Mouse (Mus musculus) granulocyte monocyte progenitor cell, adult 5-6 weeks (primary cell): ENCODE results near the gene 1700011M02Rik. TPM values are rescaled to one million over a fixed set of nuclear protein-coding genes. Genes with fewer than 3 reads are reported as not detected.
A peak's percentile ranks its signal among the peaks of the same experiment; 100 is the strongest.
"Not testable (repeated sequence)": the region's sequence is repeated elsewhere in the genome, so short reads cannot be mapped to it uniquely, and the experiment has no call there.

Experiments
- ATAC-seq: replicated peaks from 2 replicates; pipeline ENCODE4 v1.8.0; 2016; ENCODE audit warnings: mild to moderate bottlenecking, moderate TSS enrichment, inconsistent platforms; ENCODE audit not compliant: poor library complexity, severe bottlenecking
- total RNA-seq, 2 experiments: library from RNA; stranded (forward) in 1 of 2; stranded (reverse) in 1 of 2; fragments of 200-712, 200-1000 nt in 1 of 2; fragments of >200 nt in 1 of 2; fragmentation: Nextera tagmentation in 1 of 2; gene quantifications; 2 replicates each; pipeline ENCODE4 v1.2.3; 2014 to 2017

Gene 1700011M02Rik
- not detected in 2 replicates for total RNA-seq (2014; fragmentation: Nextera tagmentation)
- not detected in 2 replicates for total RNA-seq (2017)

DNA sequence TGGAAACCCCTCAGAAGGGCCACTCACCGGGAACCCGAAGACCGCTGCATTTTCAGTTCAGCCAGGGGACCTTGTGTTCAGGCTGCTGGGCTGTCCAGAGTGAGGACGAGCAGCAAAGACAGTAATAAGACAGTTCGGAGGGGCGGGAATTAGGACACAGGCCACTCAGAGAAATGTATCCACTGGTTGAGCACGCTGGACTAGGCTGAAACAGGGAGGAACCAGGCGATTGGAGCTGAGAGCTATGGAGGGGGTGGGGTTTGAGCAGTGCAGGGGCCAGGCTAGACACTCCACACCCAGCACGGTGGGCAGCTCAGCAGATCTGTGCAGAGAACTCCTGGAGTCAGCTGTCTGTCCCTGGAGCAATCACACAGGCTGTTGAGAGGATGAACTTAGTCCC, at the start of gene 1700011M02Rik, which contains the start of gene Dmrtc1a:
1700011M02Rik (plus strand) TSS at position 319 of the 400 bp plus-strand sequence.
Dmrtc1a (minus strand) TSS at position 101 of the 400 bp plus-strand sequence.
- not testable (repeated sequence) for ATAC-seq

- ATAC-seq, result no peak
Observed at GRCm38 (mm10) chrX:102867871-102868270, 40.8 kb upstream of the 1700011M02Rik start, which contains the start of gene 1700031F05Rik. TSS of gene 1700031F05Rik (minus strand) at chrX:102867971.

GRCm38 (mm10) chrX:102914823-102915222, 6.1 kb downstream of the 1700011M02Rik start:
- not testable (repeated sequence) for ATAC-seq

DNA sequence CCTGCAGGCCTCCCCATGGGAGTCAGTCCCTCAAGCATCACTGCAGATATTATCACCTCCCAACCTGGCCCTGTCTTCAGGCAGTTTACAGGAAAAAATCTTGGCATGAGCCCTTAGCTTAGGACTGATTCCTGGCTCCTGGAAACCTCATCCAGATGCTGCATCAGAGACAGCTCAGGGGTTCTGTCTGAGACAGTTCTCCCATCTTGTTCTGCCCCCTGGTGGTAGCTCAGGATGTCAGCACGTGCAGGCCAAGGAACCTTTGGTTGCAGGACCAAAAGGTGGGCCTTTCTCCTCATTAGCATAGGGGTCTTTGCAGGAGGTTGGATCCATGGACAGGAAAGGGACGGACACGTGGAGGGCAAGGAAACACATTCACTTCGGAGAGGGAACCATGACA, 18.0 kb downstream of the 1700011M02Rik start:
- not testable (repeated sequence) for ATAC-seq

GRCm38 (mm10) chrX:102928072-102928471, 19.4 kb downstream of the 1700011M02Rik start, which contains the start of gene 1700018G05Rik:
TSS of gene 1700018G05Rik (plus strand) at chrX:102928372.
- ATAC-seq, result not testable (repeated sequence)

DNA sequence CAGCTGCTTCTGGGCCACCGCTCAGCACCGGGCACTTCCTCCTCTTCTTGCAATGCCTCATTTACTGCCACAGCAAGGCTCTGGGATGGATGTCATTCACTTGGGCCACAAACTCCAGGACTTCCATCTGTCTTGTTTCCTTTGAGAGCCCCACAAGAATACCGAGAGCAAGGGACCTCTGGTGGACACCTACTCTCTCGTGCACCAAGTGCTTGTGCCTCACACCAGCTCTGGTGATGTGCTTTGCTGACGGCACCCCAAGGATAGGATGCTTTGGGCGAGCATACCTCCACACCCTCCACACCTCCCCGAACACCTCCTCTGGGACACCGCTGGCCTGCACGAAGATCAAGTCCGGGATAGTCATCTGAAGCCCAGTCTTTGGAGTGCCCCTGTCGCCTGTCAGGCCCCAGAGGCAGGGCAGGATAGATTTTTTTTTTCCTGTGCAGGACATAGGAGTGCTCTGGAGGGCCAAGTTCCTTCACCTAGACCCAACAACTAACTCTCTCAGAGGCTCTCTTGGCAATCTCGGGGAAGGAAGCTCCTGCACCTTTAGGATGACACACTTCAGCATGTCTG, 24.4 kb downstream of the 1700011M02Rik start:
- no peak for ATAC-seq

DNA sequence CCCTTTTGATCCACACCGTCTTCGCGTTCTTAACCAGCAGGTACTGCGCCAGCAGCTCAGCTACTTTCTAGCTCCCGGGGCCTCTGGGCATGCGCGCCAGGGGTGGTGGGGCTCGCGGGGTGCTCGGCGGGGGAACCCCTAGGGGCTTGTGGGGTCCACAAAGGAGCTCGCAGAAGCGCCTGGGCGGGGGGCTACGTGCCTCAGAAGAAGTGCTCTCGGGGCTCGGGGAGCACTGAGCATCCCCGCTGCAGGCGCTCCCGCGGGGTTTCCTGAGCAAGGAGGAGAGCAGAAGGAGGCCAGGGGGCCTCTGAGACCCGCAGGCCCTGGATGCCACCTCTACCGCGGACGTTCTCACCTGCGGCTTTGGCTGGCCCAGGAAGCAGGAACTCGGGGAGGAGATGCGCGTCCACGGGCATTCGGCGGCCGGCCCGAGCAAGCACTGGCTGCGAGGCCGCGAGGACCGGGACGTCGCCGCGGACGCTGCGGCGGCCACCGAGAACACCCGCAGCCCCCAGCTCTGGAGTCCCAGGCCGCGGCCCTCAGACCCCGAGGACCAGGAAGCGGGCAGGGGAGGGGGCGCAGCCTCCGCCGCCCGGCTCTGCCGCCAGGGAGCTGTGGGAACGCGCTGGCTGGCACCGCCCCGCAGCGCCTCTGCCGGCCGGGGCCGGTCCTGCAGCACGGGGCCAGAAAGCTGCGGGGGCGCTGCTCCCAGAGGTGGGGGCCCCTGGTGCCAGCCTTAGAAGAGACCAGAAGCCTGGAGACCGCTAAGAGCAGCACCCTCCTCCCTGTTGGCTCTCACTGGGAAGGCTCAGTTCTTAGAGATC, 25.1 kb downstream of the 1700011M02Rik start:
- peak; percentile 89 for ATAC-seq

GRCm38 (mm10) chrX:102934395-102934764, 25.7 kb downstream of the 1700011M02Rik start:
- no peak for ATAC-seq

GRCm38 (mm10) chrX:102936743-102937142, 28.0 kb downstream of the 1700011M02Rik start:
- ATAC-seq, result no peak

DNA sequence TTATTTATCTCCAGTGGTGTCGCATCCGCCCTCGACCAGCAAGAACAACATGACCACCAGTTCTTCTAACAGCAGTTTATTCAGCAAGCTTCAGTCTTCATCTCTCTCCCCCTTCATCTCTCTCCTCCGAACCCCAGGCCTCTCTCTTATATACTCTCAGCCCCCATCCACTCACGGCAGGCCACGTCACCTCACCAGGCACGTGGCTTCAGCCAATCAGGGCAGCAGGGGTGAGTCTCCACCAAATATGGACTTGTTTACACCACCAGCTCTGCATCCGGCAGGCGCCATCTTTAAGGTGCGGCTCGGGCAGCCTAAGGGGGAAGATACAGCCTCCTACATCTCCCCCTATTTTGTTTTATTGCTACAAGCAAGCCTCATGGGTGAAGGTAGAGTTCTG, 41.4 kb downstream of the 1700011M02Rik start:
- ATAC-seq, result not testable (repeated sequence)

GRCm38 (mm10) chrX:102958917-102959316, 50.2 kb downstream of the 1700011M02Rik start:
- no peak; the same call in 1 of the 2 replicates for ATAC-seq

Other genes with a start within 250 kb of the 1700011M02Rik start
- gene Gm3880, start 221.9 kb upstream of the 1700011M02Rik start, total RNA-seq (2014; fragmentation: Nextera tagmentation), result not detected in 2 replicates
- gene Gm3880, start 221.9 kb upstream of the 1700011M02Rik start, total RNA-seq (2017), result not detected in 2 replicates
- gene Gm9112, start 201.3 kb upstream of the 1700011M02Rik start, total RNA-seq (2014; fragmentation: Nextera tagmentation), result not detected in 2 replicates
- not detected in 2 replicates for gene Gm9112, start 201.3 kb upstream of the 1700011M02Rik start, total RNA-seq (2017)
- not detected in 2 replicates for gene Dmrtc1b, start 201.0 kb upstream of the 1700011M02Rik start, total RNA-seq (2014; fragmentation: Nextera tagmentation)
- gene Dmrtc1b, start 201.0 kb upstream of the 1700011M02Rik start, total RNA-seq (2017), result not detected in 2 replicates
- not detected in 2 replicates for gene Dmrtc1c1, start 105.9 kb upstream of the 1700011M02Rik start, total RNA-seq (2014; fragmentation: Nextera tagmentation)
- not detected in 2 replicates for gene Dmrtc1c1, start 105.9 kb upstream of the 1700011M02Rik start, total RNA-seq (2017)
- gene Dmrtc1c2, start 54.3 kb upstream of the 1700011M02Rik start, total RNA-seq (2014; fragmentation: Nextera tagmentation), result not detected in 2 replicates
- gene Dmrtc1c2, start 54.3 kb upstream of the 1700011M02Rik start, total RNA-seq (2017), result not detected in 2 replicates
- gene 1700031F05Rik, start 40.9 kb upstream of the 1700011M02Rik start, total RNA-seq (2014; fragmentation: Nextera tagmentation), result not detected in 2 replicates
- gene 1700031F05Rik, start 40.9 kb upstream of the 1700011M02Rik start, total RNA-seq (2017), result not detected in 2 replicates
- not detected in 2 replicates for gene Dmrtc1a, start 218 bp upstream of the 1700011M02Rik start, total RNA-seq (2014; fragmentation: Nextera tagmentation)
- gene Dmrtc1a, start 218 bp upstream of the 1700011M02Rik start, total RNA-seq (2017), result not detected in 2 replicates
- gene 1700018G05Rik, start 19.5 kb downstream of the 1700011M02Rik start, total RNA-seq (2014; fragmentation: Nextera tagmentation), result not detected in 2 replicates
- gene 1700018G05Rik, start 19.5 kb downstream of the 1700011M02Rik start, total RNA-seq (2017), result not detected in 2 replicates